Mouse (Mus musculus) cortical plate, adult 2 months (tissue): ENCODE measurements around the gene Gsdme. TPM values are rescaled to one million over a fixed set of nuclear protein-coding genes. Genes with fewer than 3 reads are reported as not detected.

Experiments
- H3K27ac ChIP-seq: fragments of 200-500 bp; 2 replicates; pipeline ENCODE4 v1.5.1; 2012; ENCODE audit warnings: low read length, control low read depth, inconsistent platforms; ENCODE audit not compliant: insufficient read depth
- H3K4me1 ChIP-seq: fragments of 200-500 bp; 2 replicates; pipeline ENCODE4 v1.6.1; 2011; ENCODE audit warnings: low read length; ENCODE audit not compliant: control insufficient read depth, insufficient read depth
- H3K4me3 ChIP-seq: fragments of 200-500 bp; 2 replicates; pipeline ENCODE4 v1.5.1; 2011; ENCODE audit warnings: mild to moderate bottlenecking, low read length, control low read depth; ENCODE audit not compliant: insufficient read depth
- CTCF ChIP-seq: fragments of 200-500 bp; IDR thresholded peaks from 2 replicates; pipeline ENCODE4 v1.5.1; 2011; ENCODE audit warnings: mild to moderate bottlenecking, control low read depth, low read length; ENCODE audit not compliant: insufficient read depth; ENCODE audit errors: extremely low read depth
- POLR2A ChIP-seq: fragments of 200-500 bp; IDR thresholded peaks from 2 replicates; pipeline ENCODE4 v1.6.1; 2011; ENCODE audit warnings: mild to moderate bottlenecking, low read length, control low read depth; ENCODE audit not compliant: insufficient read depth; ENCODE audit errors: extremely low read depth
- polyA plus RNA-seq: library from polyadenylated mRNA; depleted of rRNA; stranded (reverse); fragments of >200 nt; gene quantifications from 2 replicates; pipeline ENCODE4 v1.2.3, GENCODE M21; 2012

Gsdme gene
- polyA plus RNA-seq, 1 experiment, result 13.7 TPM

DNA sequence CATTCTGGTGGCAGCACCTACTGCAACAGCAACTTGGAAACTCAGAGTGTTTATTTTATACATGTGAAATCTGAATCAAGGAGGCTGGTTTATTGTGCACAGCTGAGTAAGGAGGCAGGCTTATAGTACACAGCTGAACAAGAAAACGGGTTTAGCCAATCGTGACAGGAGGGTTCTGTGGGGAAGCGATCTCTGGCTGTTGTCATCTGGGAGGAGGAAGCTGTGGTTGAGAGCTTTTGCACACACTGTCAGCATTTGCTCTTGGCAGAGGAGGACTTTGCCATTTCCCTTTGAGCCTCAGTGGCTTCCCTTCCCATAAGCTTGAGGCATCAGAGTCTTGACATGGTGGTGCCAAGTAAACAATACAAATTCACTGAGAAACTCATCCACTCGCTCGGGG, 11.0 kb downstream of the Gsdme start:
- Histone ChIP-seq H3K27ac (no peak overlapping the region), H3K4me1 (no peaks in the 10 kb centered on the region), H3K4me3 (no peak overlapping the region)
- TF ChIP-seq POLR2A (no peak), CTCF (no peak)

DNA sequence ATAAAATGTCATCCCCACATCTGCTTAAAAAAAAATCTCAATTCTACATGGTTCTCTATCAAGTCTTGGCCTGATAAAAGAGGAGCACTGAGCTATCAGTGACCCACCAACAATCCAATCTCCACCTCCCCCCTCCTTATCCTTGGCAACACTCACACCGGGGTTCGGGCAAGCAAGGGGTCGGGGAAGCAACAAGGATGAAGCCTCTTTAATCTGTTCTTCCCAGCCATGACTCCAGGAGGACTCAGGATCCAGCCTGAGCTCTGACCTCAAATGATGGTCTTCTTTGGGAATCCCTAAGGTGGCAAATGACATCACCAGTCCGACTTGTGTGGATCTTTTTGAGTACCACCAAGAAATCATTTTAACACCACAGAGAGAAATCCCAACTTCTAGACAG, 15.9 kb downstream of the Gsdme start:
- TF ChIP-seq CTCF, result no peak
- TF ChIP-seq POLR2A, result no peak
- Histone ChIP-seq H3K4me1 (no peaks in the 10 kb centered on the region), H3K4me3 (no peak overlapping the region), H3K27ac (no peak overlapping the region)

GRCm38 (mm10) chr6:50247356-50247755, 16.3 kb downstream of the Gsdme start:
- Histone ChIP-seq H3K27ac (no peak overlapping the region), H3K4me3 (no peak overlapping the region), H3K4me1 (no peaks in the 10 kb centered on the region)
- TF ChIP-seq CTCF, result no peak
- TF ChIP-seq POLR2A, result no peak

DNA sequence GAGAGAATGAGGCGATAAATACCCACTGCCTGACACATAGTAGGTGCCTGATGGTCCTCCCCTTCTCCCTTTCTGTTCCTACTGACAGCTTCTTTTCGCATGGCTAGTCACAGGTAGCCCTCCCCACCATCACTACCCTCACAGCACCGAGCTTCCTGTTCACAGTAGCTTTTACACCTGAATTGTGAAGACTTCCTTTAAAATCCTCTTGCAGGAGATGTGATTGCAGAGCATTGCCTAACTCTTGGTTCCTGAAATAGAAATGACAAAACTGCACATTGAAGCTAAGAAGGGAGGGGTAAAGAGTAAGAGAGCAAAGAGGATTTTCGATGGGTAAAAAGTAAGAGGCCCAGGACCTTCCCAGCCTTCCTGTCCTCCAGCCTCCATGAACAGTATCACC, 18.7 kb downstream of the Gsdme start:
- TF ChIP-seq POLR2A (no peak), CTCF (no peak)
- H3K4me3 ChIP-seq, result no peak overlapping the region
- H3K4me1 ChIP-seq, result no peaks in the 10 kb centered on the region
- no peak overlapping the region for H3K27ac ChIP-seq

DNA sequence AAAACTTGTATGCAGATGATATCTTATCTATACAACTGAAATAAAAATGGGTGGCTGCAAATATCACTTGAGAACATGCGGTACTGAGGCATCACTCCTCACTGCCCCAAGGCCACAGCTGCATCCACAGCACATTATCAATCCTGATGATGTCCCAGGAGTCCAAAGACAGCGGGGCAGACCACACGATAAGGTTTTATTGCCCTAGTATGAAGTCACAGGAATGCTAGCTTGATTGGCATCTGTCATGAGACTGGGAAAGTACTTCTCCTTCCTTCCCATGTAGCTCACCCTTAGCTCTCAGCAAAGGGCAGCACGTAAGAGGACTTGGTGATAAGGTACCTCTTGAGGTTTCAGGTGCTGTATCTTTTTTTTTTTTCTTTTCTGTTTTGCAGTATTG, 19.5 kb downstream of the Gsdme start:
- TF ChIP-seq CTCF (no peak), POLR2A (no peak)
- H3K4me1 ChIP-seq, result no peaks in the 10 kb centered on the region

GRCm38 (mm10) chr6:50240437-50240836, 23.2 kb downstream of the Gsdme start:
- no peak overlapping the region for H3K4me3 ChIP-seq
- H3K4me1 ChIP-seq, result no peaks in the 10 kb centered on the region
- H3K27ac ChIP-seq, result no peak overlapping the region
- TF ChIP-seq POLR2A (no peak), CTCF (no peak)

More for the DNA sequence above, 19.5 kb downstream of the Gsdme start:
- Histone ChIP-seq H3K4me3 (no peak overlapping the region), H3K27ac (no peak overlapping the region)

DNA sequence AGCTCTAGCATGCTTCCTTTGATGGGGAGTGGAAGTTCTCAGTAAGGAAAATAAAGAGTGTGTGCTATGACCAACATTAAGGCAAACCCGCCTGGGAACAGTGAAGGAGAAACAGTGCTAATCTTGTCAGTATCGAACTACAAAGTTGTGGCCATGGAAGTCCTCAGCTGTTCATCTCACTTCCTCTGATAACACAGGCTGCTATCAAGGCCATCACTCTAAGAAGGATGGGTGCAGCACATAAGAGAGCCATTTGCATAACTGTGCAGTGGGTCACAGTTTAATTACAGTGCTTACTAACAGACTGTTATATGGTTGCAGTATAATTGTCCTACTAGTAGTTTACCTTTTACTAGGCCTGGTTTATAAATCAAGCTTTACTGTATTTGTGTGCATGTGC, 23.8 kb downstream of the Gsdme start:
- Histone ChIP-seq H3K4me1 (no peaks in the 10 kb centered on the region), H3K27ac (no peak overlapping the region), H3K4me3 (no peak overlapping the region)
- TF ChIP-seq POLR2A (no peak), CTCF (no peak)

GRCm38 (mm10) chr6:50237963-50238362, 25.7 kb downstream of the Gsdme start:
- Histone ChIP-seq H3K4me3 (no peak overlapping the region), H3K4me1 (no peaks in the 10 kb centered on the region), H3K27ac (no peak overlapping the region)
- no peak for TF ChIP-seq POLR2A
- TF ChIP-seq CTCF, result no peak

GRCm38 (mm10) chr6:50232984-50233383, 30.7 kb downstream of the Gsdme start:
- no peak overlapping the region for H3K4me3 ChIP-seq
- H3K27ac ChIP-seq, result no peak overlapping the region
- H3K4me1 ChIP-seq, result no peaks in the 10 kb centered on the region
- TF ChIP-seq CTCF (no peak), POLR2A (no peak)

- TF ChIP-seq CTCF (no peak), POLR2A (no peak)
Measured at GRCm38 (mm10) chr6:50231288-50231687, 32.4 kb downstream of the Gsdme start.

DNA sequence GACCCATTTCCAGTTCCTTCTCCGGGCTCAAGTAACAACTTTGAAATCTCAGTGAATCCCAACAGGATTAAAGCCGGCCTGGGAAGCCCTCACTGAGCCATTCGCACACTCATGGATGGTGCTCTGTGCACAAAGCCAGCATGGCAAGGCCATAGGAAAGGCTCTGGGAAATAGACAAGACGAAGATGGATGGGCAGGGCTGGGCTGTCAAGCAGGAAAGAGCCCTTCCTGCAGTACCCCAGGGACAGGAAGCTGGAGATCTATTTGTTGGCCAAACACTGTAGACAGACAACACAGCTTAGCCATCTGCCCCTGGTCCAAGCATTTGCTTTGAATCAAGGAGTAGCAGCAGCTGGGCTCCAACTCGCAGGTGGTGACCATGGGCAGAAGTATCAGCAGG, 35.5 kb downstream of the Gsdme start:
- Histone ChIP-seq H3K4me3 (no peak overlapping the region), H3K4me1 (no peaks in the 10 kb centered on the region), H3K27ac (no peak overlapping the region)
- TF ChIP-seq POLR2A (no peak), CTCF (no peak)

More at GRCm38 (mm10) chr6:50231288-50231687, 32.4 kb downstream of the Gsdme start:
- no peak overlapping the region for H3K27ac ChIP-seq
- H3K4me1 ChIP-seq, result no peaks in the 10 kb centered on the region
- H3K4me3 ChIP-seq, result no peak overlapping the region
